Mouse (Mus musculus) hindbrain, embryonic 11.5 days (tissue): ENCODE results near the gene Tmem199. TPM values are rescaled to one million over a fixed set of nuclear protein-coding genes. Genes with fewer than 3 reads are reported as not detected.

Experiments
- ATAC-seq: fragments of 200-750 bp; cut with Nextera tagmentation; 2 replicates; pipeline ENCODE4 v1.8.0; 2017; ENCODE audit warnings: mild to moderate bottlenecking, moderate TSS enrichment, moderate library complexity; ENCODE audit not compliant: low FRiP score
- DNase-seq: peaks from one replicate; pipeline ENCODE4 v3.0.0-alpha.2; 2015; ENCODE audit warnings: low spot score
- H3K27ac ChIP-seq: fragments of 300-500 bp; sonication (generic); 2 replicates; pipeline ENCODE4 v1.5.1; 2014; ENCODE audit warnings: mild to moderate bottlenecking, low read depth, low read length
- H3K27me3 ChIP-seq: fragments of 300-500 bp; sonication (generic); 2 replicates; pipeline ENCODE4 v1.6.1; 2014; ENCODE audit warnings: mild to moderate bottlenecking, low read length, moderate library complexity, mixed read lengths; ENCODE audit not compliant: control insufficient read depth, insufficient read depth
- H3K36me3 ChIP-seq: fragments of 300-500 bp; sonication (generic); 2 replicates; pipeline ENCODE4 v1.6.1; 2014; ENCODE audit warnings: mild to moderate bottlenecking, low read length, moderate library complexity, mixed read lengths; ENCODE audit not compliant: control insufficient read depth, insufficient read depth
- H3K4me1 ChIP-seq: fragments of 300-500 bp; sonication (generic); replicated peaks from 2 replicates; pipeline ENCODE4 v1.6.1; 2014; ENCODE audit warnings: low read length, mixed read lengths; ENCODE audit not compliant: control insufficient read depth, insufficient read depth
- H3K4me2 ChIP-seq: fragments of 300-500 bp; sonication (generic); replicated peaks from 2 replicates; pipeline ENCODE4 v1.6.1; 2014; ENCODE audit warnings: mild to moderate bottlenecking, low read depth, low read length
- H3K4me3 ChIP-seq: fragments of 300-500 bp; sonication (generic); 2 replicates; pipeline ENCODE4 v1.5.1; 2014; ENCODE audit warnings: low read depth, low read length
- H3K9ac ChIP-seq: fragments of 300-500 bp; sonication (generic); 2 replicates; pipeline ENCODE4 v1.6.1; 2014; ENCODE audit warnings: low read depth, low read length
- H3K9me3 ChIP-seq: fragments of 300-500 bp; sonication (generic); 2 replicates; pipeline ENCODE4 v1.6.1; 2016; ENCODE audit warnings: low read length; ENCODE audit not compliant: control insufficient read depth
- WGBS: fragments of 180-500 bp; shearing (Covaris S2); extraction: QIAGEN DNeasy Blood & Tissue Kit; methylation state at CpG from one replicate; pipeline ENCODE4 v1.1.7; 2014; 5-methylcytosine and 5-hydroxymethylcytosine counted together
- polyA plus RNA-seq: library from polyadenylated mRNA; unstranded; fragments of >200 nt; fragmentation: Nextera tagmentation; extraction: Ambion mirVana; gene quantifications from 2 replicates; pipeline ENCODE4 v1.2.1, GENCODE M21; 2014

The Tmem199 gene
- polyA plus RNA-seq, 1 experiment from 2014 or later: 95.8 TPM

- ATAC-seq (no peak), DNase-seq (no peak)
- no peaks in the 10 kb centered on the region for H3K27me3 ChIP-seq
- H3K9ac ChIP-seq: no peak overlapping the region
- H3K36me3 ChIP-seq: no peaks in the 10 kb centered on the region
- H3K4me3 ChIP-seq: no peak overlapping the region
- no peak overlapping the region for H3K27ac ChIP-seq
- WGBS: 92% methylated on average over 10 of the region's 10 CpGs
- H3K4me2 ChIP-seq: no peak overlapping the region
- H3K4me1 ChIP-seq: no peaks in the 10 kb centered on the region; the same call in 1 of the 2 replicates
- no peaks in the 10 kb centered on the region for H3K9me3 ChIP-seq
These were observed 40.5 kb downstream of the Tmem199 start for GRCm38 (mm10) chr11:78471326-78472103.

- Histone ChIP-seq H3K36me3 (no peaks in the 10 kb centered on the region), H3K27ac (no peak overlapping the region), H3K4me2 (no peak overlapping the region), H3K27me3 (no peaks in the 10 kb centered on the region), H3K9ac (no peak overlapping the region), H3K4me3 (no peak overlapping the region), H3K4me1 (no peaks in the 10 kb centered on the region; the same call in 1 of the 2 replicates), H3K9me3 (no peaks in the 10 kb centered on the region)
- ATAC-seq (no peak), DNase-seq (no peak)
- WGBS: 61% methylated on average over 3 of the region's 3 CpGs
These were observed 44.0 kb downstream of the Tmem199 start for GRCm38 (mm10) chr11:78467932-78468331.

GRCm38 (mm10) chr11:78467515-78467914, 44.5 kb downstream of the Tmem199 start:
- Histone ChIP-seq H3K4me3 (no peak overlapping the region), H3K9ac (no peak overlapping the region), H3K4me1 (no peaks in the 10 kb centered on the region; the same call in 1 of the 2 replicates), H3K4me2 (no peak overlapping the region), H3K27ac (no peak overlapping the region), H3K27me3 (no peaks in the 10 kb centered on the region), H3K36me3 (no peaks in the 10 kb centered on the region), H3K9me3 (no peaks in the 10 kb centered on the region)
- DNase-seq (no peak), ATAC-seq (no peak)
- 90% methylated on average over 7 of the region's 7 CpGs for WGBS

GRCm38 (mm10) chr11:78466242-78466912, 45.6 kb downstream of the Tmem199 start:
- H3K4me3 ChIP-seq: peak overlapping the region; percentile 79
- H3K27ac ChIP-seq: no peak overlapping the region
- no peaks in the 10 kb centered on the region for H3K9me3 ChIP-seq
- H3K9ac ChIP-seq: peak overlapping the region; percentile 86
- WGBS: 62% methylated on average over 23 of the region's 23 CpGs
- no peak for DNase-seq
- no peaks in the 10 kb centered on the region for H3K27me3 ChIP-seq
- no peaks in the 10 kb centered on the region; the same call in 1 of the 2 replicates for H3K4me1 ChIP-seq
- peak; percentile 22; the same call in 1 of the 2 replicates for ATAC-seq
- H3K4me2 ChIP-seq: peak overlapping the region; percentile 90
- no peaks in the 10 kb centered on the region for H3K36me3 ChIP-seq

- Histone ChIP-seq H3K9ac (peak within 1 kb of the TSS; percentile 86), H3K4me1 (no peaks in the 10 kb centered on the region; the same call in 1 of the 2 replicates), H3K9me3 (no peaks in the 10 kb centered on the region), H3K27me3 (no peaks in the 10 kb centered on the region), H3K27ac (peak within 1 kb of the TSS; percentile 82), H3K36me3 (no peaks in the 10 kb centered on the region), H3K4me3 (peak within 1 kb of the TSS; percentile 79), H3K4me2 (peak within 1 kb of the TSS; percentile 90)
- DNase-seq (peak; percentile 89), ATAC-seq (peak; percentile 90)
- under 1% methylated on average over 41 of the region's 41 CpGs for WGBS
These were observed 46.3 kb downstream of the Tmem199 start, which contains the start of gene Slc46a1 for GRCm38 (mm10) chr11:78465568-78466180. Gene Slc46a1 (plus strand): TSS chr11:78465697.

GRCm38 (mm10) chr11:78465116-78465515, 46.9 kb downstream of the Tmem199 start:
- Histone ChIP-seq H3K4me2 (peak overlapping the region; percentile 90), H3K9me3 (no peaks in the 10 kb centered on the region), H3K4me3 (peak overlapping the region; percentile 79), H3K36me3 (no peaks in the 10 kb centered on the region), H3K27ac (0 out of 2 replicates have a peak overlapping the region, but pooled peaks have one; percentile 82), H3K4me1 (no peaks in the 10 kb centered on the region; the same call in 1 of the 2 replicates), H3K9ac (peak overlapping the region; percentile 86; the same call in 1 of the 2 replicates), H3K27me3 (no peaks in the 10 kb centered on the region)
- ATAC-seq (peak; percentile 33; the same call in 1 of the 2 replicates), DNase-seq (peak; percentile 31)
- WGBS: 37% methylated on average over 9 of the region's 9 CpGs

GRCm38 (mm10) chr11:78463286-78464036, 48.5 kb downstream of the Tmem199 start:
- no peak overlapping the region for H3K4me2 ChIP-seq
- DNase-seq (no peak), ATAC-seq (no peak)
- H3K36me3 ChIP-seq: no peaks in the 10 kb centered on the region
- H3K27me3 ChIP-seq: no peaks in the 10 kb centered on the region
- no peaks in the 10 kb centered on the region for H3K9me3 ChIP-seq
- no peak overlapping the region for H3K9ac ChIP-seq
- no peak overlapping the region for H3K27ac ChIP-seq
- no peak overlapping the region for H3K4me3 ChIP-seq
- no peaks in the 10 kb centered on the region; the same call in 1 of the 2 replicates for H3K4me1 ChIP-seq
- 69% methylated on average over 13 of the region's 13 CpGs for WGBS

- ATAC-seq (no peak), DNase-seq (no peak)
- Histone ChIP-seq H3K36me3 (no peaks in the 10 kb centered on the region), H3K9ac (no peak overlapping the region), H3K4me3 (no peak overlapping the region), H3K4me1 (no peaks in the 10 kb centered on the region; the same call in 1 of the 2 replicates), H3K27me3 (no peaks in the 10 kb centered on the region), H3K4me2 (no peak overlapping the region), H3K9me3 (no peaks in the 10 kb centered on the region), H3K27ac (no peak overlapping the region)
- whole genome bisulfite sequencing: 90% methylated on average over 5 of the region's 5 CpGs
These were observed 49.3 kb downstream of the Tmem199 start for GRCm38 (mm10) chr11:78462669-78463068.
